Mouse (Mus musculus) MEL (cell line): Measurements from ENCODE around the gene Ccl12. TPM values are rescaled to one million over a fixed set of nuclear protein-coding genes. Genes with fewer than 3 reads are reported as not detected.

Source experiments
- DNase-seq: peaks from one replicate; pipeline ENCODE4 v3.0.0; 2011; ENCODE audit warnings: low read depth, low spot score
- H3K27ac ChIP-seq: 2 replicates; pipeline ENCODE4 v1.5.1; 2012; ENCODE audit warnings: low read depth, mild to moderate bottlenecking, control low read depth, low read length, moderate library complexity; ENCODE audit not compliant: control insufficient read depth
- H3K27me3 ChIP-seq, 2 experiments: fragments of 150-350 bp in 1 of 2; sonication (generic) in 1 of 2; 2 replicates each; pipeline ENCODE4 v1.6.1; 2012; ENCODE audit warnings: low read length in 2 of 2, mild to moderate bottlenecking in 2 of 2, improper control_type of control experiment in 1 of 2, moderate library complexity in 1 of 2; ENCODE audit not compliant: insufficient read depth in 2 of 2, control insufficient read depth in 1 of 2
- H3K36me3 ChIP-seq, 2 experiments: 2 replicates each; pipeline ENCODE4 v1.6.1; 2012 to 2014; ENCODE audit warnings: low read length in 2 of 2, improper control_type of control experiment in 1 of 2, inconsistent platforms in 1 of 2, mild to moderate bottlenecking in 1 of 2; ENCODE audit not compliant: insufficient read depth in 2 of 2, control insufficient read depth in 1 of 2
- H3K4me1 ChIP-seq, 2 experiments: fragments of 150-350 bp in 1 of 2; sonication (generic) in 1 of 2; 2 replicates each; pipeline ENCODE4 v1.6.1; 2012; ENCODE audit warnings: low read length in 2 of 2, improper control_type of control experiment in 1 of 2, mild to moderate bottlenecking in 1 of 2; ENCODE audit not compliant: insufficient read depth in 2 of 2, control insufficient read depth in 1 of 2
- H3K4me3 ChIP-seq, 2 experiments: fragments of 150-350 bp in 1 of 2; sonication (generic) in 1 of 2; 2 replicates each; pipeline ENCODE4 v1.5.1; 2012; ENCODE audit warnings: low read depth in 2 of 2, low read length in 2 of 2, mild to moderate bottlenecking in 2 of 2, moderate library complexity in 2 of 2, control low read depth in 1 of 2, improper control_type of control experiment in 1 of 2; ENCODE audit not compliant: control insufficient read depth in 1 of 2, insufficient read depth in 1 of 2
- H3K79me2 ChIP-seq: 2 replicates; pipeline ENCODE4 v1.6.1; 2012; ENCODE audit warnings: mild to moderate bottlenecking, low read length, moderate library complexity; ENCODE audit not compliant: control insufficient read depth, poor library complexity, insufficient read depth
- H3K9ac ChIP-seq: 2 replicates; pipeline ENCODE4 v1.6.1; 2012; ENCODE audit warnings: low read depth, mild to moderate bottlenecking, control low read depth, low read length, moderate library complexity; ENCODE audit not compliant: control insufficient read depth, poor library complexity, severe bottlenecking
- H3K9me3 ChIP-seq: fragments of 150-350 bp; sonication (generic); replicated peaks from 2 replicates; pipeline ENCODE4 v1.6.1; 2012; ENCODE audit warnings: mild to moderate bottlenecking, low read length, improper control_type of control experiment, moderate library complexity; ENCODE audit not compliant: insufficient read depth
- CHD1 ChIP-seq: IDR thresholded peaks from 2 replicates; pipeline ENCODE4 v1.6.1; 2012; ENCODE audit warnings: low read depth, mild to moderate bottlenecking, inconsistent platforms, low read length, improper control_type of control experiment
- CHD2 ChIP-seq: IDR thresholded peaks from 2 replicates; pipeline ENCODE4 v1.6.1; 2011; ENCODE audit warnings: low read length, improper control_type of control experiment
- CTCF ChIP-seq, 3 experiments: IDR thresholded peaks in 2 of 3; conservative IDR thresholded peaks in 1 of 3; 2 replicates each; pipeline ENCODE4 v1.5.1; 2011 to 2012; ENCODE audit warnings: low read length in 3 of 3, low read depth in 2 of 3, mild to moderate bottlenecking in 2 of 3, improper control_type of control experiment in 1 of 3, inconsistent platforms in 1 of 3, mixed read lengths in 1 of 3, moderate library complexity in 1 of 3; ENCODE audit not compliant: control insufficient read depth in 1 of 3, insufficient read depth in 1 of 3, poor library complexity in 1 of 3, severe bottlenecking in 1 of 3
- E2F4 ChIP-seq: IDR thresholded peaks from 2 replicates; pipeline ENCODE4 v1.6.1; 2011; ENCODE audit warnings: low read depth, low read length, improper control_type of control experiment, borderline replicate concordance
- ETS1 ChIP-seq: IDR thresholded peaks from 2 replicates; pipeline ENCODE4 v1.6.1; 2012; ENCODE audit warnings: low read depth, mild to moderate bottlenecking, inconsistent platforms, low read length, improper control_type of control experiment, moderate library complexity
- KAT2A ChIP-seq: conservative IDR thresholded peaks from 2 replicates; pipeline ENCODE4 v1.6.1; 2012; ENCODE audit warnings: low read depth, low read length, improper control_type of control experiment, inconsistent platforms
- MAFK ChIP-seq: IDR thresholded peaks from 2 replicates; pipeline ENCODE4 v1.6.1; 2011; ENCODE audit warnings: low read depth, mild to moderate bottlenecking, low read length, improper control_type of control experiment, borderline replicate concordance
- MAZ ChIP-seq: IDR thresholded peaks from 2 replicates; pipeline ENCODE4 v1.6.1; 2012; ENCODE audit warnings: low read depth, mild to moderate bottlenecking, inconsistent platforms, low read length, improper control_type of control experiment
- NELFE ChIP-seq: IDR thresholded peaks from 2 replicates; pipeline ENCODE4 v1.6.1; 2011; ENCODE audit warnings: low read depth, low read length, improper control_type of control experiment
- NRF1 ChIP-seq: IDR thresholded peaks from 2 replicates; pipeline ENCODE4 v1.6.1; 2014; ENCODE audit warnings: low read depth, mild to moderate bottlenecking, inconsistent platforms, low read length, improper control_type of control experiment, moderate library complexity; ENCODE audit not compliant: poor library complexity, insufficient read depth, severe bottlenecking
- POLR2AphosphoS2 ChIP-seq: IDR thresholded peaks from 2 replicates; pipeline ENCODE4 v1.6.1; 2011; ENCODE audit warnings: low read length, improper control_type of control experiment
- RAD21 ChIP-seq: IDR thresholded peaks from 2 replicates; pipeline ENCODE4 v1.6.1; 2011; ENCODE audit warnings: mild to moderate bottlenecking, low read depth, low read length, improper control_type of control experiment
- SMC3 ChIP-seq: IDR thresholded peaks from 2 replicates; pipeline ENCODE4 v1.6.1; 2011; ENCODE audit warnings: low read depth, low read length, improper control_type of control experiment
- TBP ChIP-seq: IDR thresholded peaks from 2 replicates; pipeline ENCODE4 v1.8.0; 2011; ENCODE audit warnings: low read depth, low read length, improper control_type of control experiment
- UBTF ChIP-seq: IDR thresholded peaks from 2 replicates; pipeline ENCODE4 v1.6.1; 2012; ENCODE audit warnings: low read depth, mild to moderate bottlenecking, inconsistent platforms, low read length, improper control_type of control experiment, moderate library complexity, borderline replicate concordance; ENCODE audit not compliant: insufficient read depth
- USF1 ChIP-seq: IDR thresholded peaks from 2 replicates; pipeline ENCODE4 v1.6.1; 2014; ENCODE audit warnings: low read depth, mild to moderate bottlenecking, inconsistent platforms, low read length, improper control_type of control experiment, moderate library complexity
- USF2 ChIP-seq, 2 experiments: IDR thresholded peaks; 2 replicates each; pipeline ENCODE4 v1.6.1; 2011 to 2012; ENCODE audit warnings: improper control_type of control experiment in 2 of 2, low read length in 2 of 2, borderline replicate concordance in 1 of 2, inconsistent platforms in 1 of 2, low read depth in 1 of 2, mild to moderate bottlenecking in 1 of 2; ENCODE audit not compliant: insufficient read depth in 1 of 2
- ZC3H11A ChIP-seq: IDR thresholded peaks from 2 replicates; pipeline ENCODE4 v1.6.1; 2012; ENCODE audit warnings: low read depth, mild to moderate bottlenecking, inconsistent platforms, low read length, improper control_type of control experiment
- ZKSCAN1 ChIP-seq: IDR thresholded peaks from 2 replicates; pipeline ENCODE4 v1.6.1; 2012; ENCODE audit warnings: low read depth, mild to moderate bottlenecking, inconsistent platforms, low read length, improper control_type of control experiment, moderate library complexity
- ZMIZ1 ChIP-seq: IDR thresholded peaks from 2 replicates; pipeline ENCODE4 v1.6.1; 2012; ENCODE audit warnings: low read depth, mild to moderate bottlenecking, inconsistent platforms, low read length, improper control_type of control experiment, moderate library complexity
- ZNF384 ChIP-seq: IDR thresholded peaks from 2 replicates; pipeline ENCODE4 v1.6.1; 2012; ENCODE audit warnings: low read depth, mild to moderate bottlenecking, inconsistent platforms, low read length, improper control_type of control experiment
- polyA plus RNA-seq, 2 experiments: library from polyadenylated mRNA; stranded (reverse) in 1 of 2; unstranded in 1 of 2; fragments of >175 nt in 1 of 2; fragments of >200 nt in 1 of 2; gene quantifications; 2 replicates each; pipeline versions ENCODE4 v1.2.1 to v1.2.4; 2012; ENCODE audit warnings: low replicate concordance in 2 of 2, low read depth in 1 of 2; ENCODE audit not compliant: insufficient read length in 2 of 2, insufficient read depth in 1 of 2, missing spikeins in 1 of 2
- total RNA-seq: library from RNA; depleted of rRNA; stranded (reverse); fragments of 300-350 nt; gene quantifications from 2 replicates; pipeline ENCODE4 v1.2.3, GENCODE M21; 2012

The Ccl12 gene
- total and polyA plus RNA-seq, 3 experiments, result not detected

DNA sequence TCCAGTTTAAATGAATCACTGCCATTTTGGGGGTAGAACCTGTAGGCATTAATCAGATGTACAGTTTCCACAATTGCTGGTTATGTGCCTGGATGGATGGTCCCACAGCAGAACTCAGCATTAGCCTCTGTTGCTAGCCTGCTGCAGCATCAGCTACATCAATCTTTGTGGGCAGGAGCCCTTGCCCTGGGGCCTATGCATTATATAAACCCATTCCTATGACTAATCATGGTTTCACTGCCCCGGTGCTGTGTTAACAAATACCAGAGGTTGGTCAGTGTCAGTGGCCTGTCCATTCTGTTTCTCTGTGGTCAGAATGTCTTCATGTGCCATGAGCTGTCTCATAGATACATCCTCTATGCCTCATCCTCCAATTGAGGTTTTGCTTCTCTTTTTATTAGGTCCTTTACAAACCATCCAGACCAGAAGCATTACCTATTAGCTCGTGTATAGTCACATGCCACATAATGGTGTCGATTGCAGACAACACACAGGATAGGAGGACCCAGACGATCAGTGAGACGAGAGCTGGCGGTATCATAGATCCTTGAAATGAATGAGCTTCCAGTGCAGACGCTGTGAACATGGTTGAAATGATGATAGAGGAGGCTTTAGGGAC is 34.6 kb upstream of the Ccl12 start:
- Histone ChIP-seq H3K27me3 (no peaks in the 10 kb centered on the region), H3K9ac (no peak overlapping the region), H3K9me3 (no peaks in the 10 kb centered on the region), H3K27ac (no peak overlapping the region), H3K4me3 (no peak overlapping the region), H3K4me1 (no peaks in the 10 kb centered on the region), H3K36me3 (no peaks in the 10 kb centered on the region), H3K79me2 (no peaks in the 10 kb centered on the region)
- DNase-seq, result no peak
- TF ChIP-seq CHD2 (no peak), SMC3 (no peak), MAFK (no peak), CTCF (IDR thresholded peaks at IDR 0.05 in 2 of 3, conservative IDR thresholded peaks at IDR 0.05 in 1 of 3; ENCODE audit: control insufficient read depth in 1 of 3, insufficient read depth in 1 of 3, low read depth in 2 of 3, low read length in 3 of 3, poor library complexity in 1 of 3, severe bottlenecking in 1 of 3) (no peak), POLR2AphosphoS2 (no peak), ZMIZ1 (no peak), CHD1 (no peak), USF1 (no peak)

GRCm38 (mm10) chr11:82071076-82071475 is 30.6 kb upstream of the Ccl12 start:
- no peak overlapping the region for H3K4me3 ChIP-seq
- H3K79me2 ChIP-seq, result no peaks in the 10 kb centered on the region
- H3K9ac ChIP-seq, result no peak overlapping the region
- no peaks in the 10 kb centered on the region for H3K36me3 ChIP-seq
- no peak for DNase-seq
- H3K4me1 ChIP-seq, result no peaks in the 10 kb centered on the region
- H3K27me3 ChIP-seq, result no peaks in the 10 kb centered on the region
- H3K27ac ChIP-seq, result no peak overlapping the region
- TF ChIP-seq RAD21, result no peak
- TF ChIP-seq ETS1, result no peak
- no peak for TF ChIP-seq UBTF
- TF ChIP-seq ZC3H11A, result no peak
- TF ChIP-seq ZNF384, result no peak
- TF ChIP-seq KAT2A, result no peak
- no peak for TF ChIP-seq ZKSCAN1
- no peak for TF ChIP-seq NRF1
- no peak for TF ChIP-seq MAFK
- no peak for TF ChIP-seq CTCF (IDR thresholded peaks at IDR 0.05 in 2 of 3, conservative IDR thresholded peaks at IDR 0.05 in 1 of 3; ENCODE audit: control insufficient read depth in 1 of 3, insufficient read depth in 1 of 3, low read depth in 2 of 3, low read length in 3 of 3, poor library complexity in 1 of 3, severe bottlenecking in 1 of 3)
- TF ChIP-seq TBP, result no peak
- TF ChIP-seq MAZ, result no peak
- TF ChIP-seq USF2 (IDR thresholded peaks at IDR 0.05; ENCODE audit: borderline replicate concordance in 1 of 2, insufficient read depth in 1 of 2, low read depth in 1 of 2, low read length in 2 of 2), result no peak
- TF ChIP-seq E2F4, result no peak
- TF ChIP-seq NELFE, result no peak
- no peak for TF ChIP-seq CHD1
- no peaks in the 10 kb centered on the region for H3K9me3 ChIP-seq
